Mouse (Mus musculus) adrenal gland, adult 18-20 months (tissue): ENCODE measurements around the gene Sstr5. TPM values are rescaled to one million over a fixed set of nuclear protein-coding genes. Genes with fewer than 3 reads are reported as not detected.

Experiments used
- DNase-seq, 2 experiments: peaks; one replicate each; pipeline ENCODE4 v3.0.0; 2021 to 2022; ENCODE audit warnings: low spot score in 2 of 2
- total RNA-seq, 2 experiments: library from RNA; stranded (reverse); gene quantifications; 1 replicate in 1 of 2; 2 replicates in 1 of 2; pipeline ENCODE4 v1.2.3; 2021

Gene Sstr5
- total RNA-seq, 2 experiments from 2014 or later: 2.1 to 2.4 TPM

- DNase-seq: peak; percentile 32 to 42
Measured at GRCm38 (mm10) chr17:25475946-25476744, 20.9 kb downstream of the Sstr5 start.

GRCm38 (mm10) chr17:25474330-25475077, 22.6 kb downstream of the Sstr5 start:
- peak; percentile 45 to 49 for DNase-seq

GRCm38 (mm10) chr17:25472044-25472443, 25.0 kb downstream of the Sstr5 start:
- no peak for DNase-seq

GRCm38 (mm10) chr17:25471418-25471817, 25.7 kb downstream of the Sstr5 start:
- DNase-seq: no peak

- peak; percentile 64 to 66 for DNase-seq
Measured at GRCm38 (mm10) chr17:25469798-25470197, 27.3 kb downstream of the Sstr5 start.

GRCm38 (mm10) chr17:25468301-25468700, 28.8 kb downstream of the Sstr5 start:
- peak in 1 of 2 experiments; percentile 35 for DNase-seq

GRCm38 (mm10) chr17:25467781-25468180, 29.3 kb downstream of the Sstr5 start:
- no peak for DNase-seq

- no peak for DNase-seq
Measured at GRCm38 (mm10) chr17:25466257-25466656, 30.8 kb downstream of the Sstr5 start.

- no peak for DNase-seq
Measured at GRCm38 (mm10) chr17:25464091-25464490, 33.0 kb downstream of the Sstr5 start.

- no peak for DNase-seq
Measured at GRCm38 (mm10) chr17:25463326-25463945, 33.7 kb downstream of the Sstr5 start.

- DNase-seq: no peak
Measured at GRCm38 (mm10) chr17:25462236-25462875, 34.7 kb downstream of the Sstr5 start.

GRCm38 (mm10) chr17:25456540-25456939, 40.5 kb downstream of the Sstr5 start:
- DNase-seq: no peak

- no peak for DNase-seq
Measured at GRCm38 (mm10) chr17:25454272-25454671, 42.8 kb downstream of the Sstr5 start, which contains the start of gene Tekt4. TSS of gene Tekt4 (plus strand) at chr17:25454615.

GRCm38 (mm10) chr17:25452246-25452965, 44.7 kb downstream of the Sstr5 start:
- DNase-seq: no peak

- DNase-seq: no peak
Measured at GRCm38 (mm10) chr17:25450329-25450728, 46.8 kb downstream of the Sstr5 start.

- DNase-seq: no peak
Measured at GRCm38 (mm10) chr17:25447865-25448264, 49.2 kb downstream of the Sstr5 start.

- no peak for DNase-seq
Measured at GRCm38 (mm10) chr17:25445841-25446240, 51.2 kb downstream of the Sstr5 start.

GRCm38 (mm10) chr17:25445074-25445473, 52.0 kb downstream of the Sstr5 start:
- no peak for DNase-seq

- DNase-seq: no peak
Measured at GRCm38 (mm10) chr17:25442889-25443288, 54.2 kb downstream of the Sstr5 start.

- DNase-seq: no peak
Measured at GRCm38 (mm10) chr17:25441417-25441816, 55.7 kb downstream of the Sstr5 start.
